ENCODE assay signal across 9 mouse cellular contexts in the genomic region with DNA sequence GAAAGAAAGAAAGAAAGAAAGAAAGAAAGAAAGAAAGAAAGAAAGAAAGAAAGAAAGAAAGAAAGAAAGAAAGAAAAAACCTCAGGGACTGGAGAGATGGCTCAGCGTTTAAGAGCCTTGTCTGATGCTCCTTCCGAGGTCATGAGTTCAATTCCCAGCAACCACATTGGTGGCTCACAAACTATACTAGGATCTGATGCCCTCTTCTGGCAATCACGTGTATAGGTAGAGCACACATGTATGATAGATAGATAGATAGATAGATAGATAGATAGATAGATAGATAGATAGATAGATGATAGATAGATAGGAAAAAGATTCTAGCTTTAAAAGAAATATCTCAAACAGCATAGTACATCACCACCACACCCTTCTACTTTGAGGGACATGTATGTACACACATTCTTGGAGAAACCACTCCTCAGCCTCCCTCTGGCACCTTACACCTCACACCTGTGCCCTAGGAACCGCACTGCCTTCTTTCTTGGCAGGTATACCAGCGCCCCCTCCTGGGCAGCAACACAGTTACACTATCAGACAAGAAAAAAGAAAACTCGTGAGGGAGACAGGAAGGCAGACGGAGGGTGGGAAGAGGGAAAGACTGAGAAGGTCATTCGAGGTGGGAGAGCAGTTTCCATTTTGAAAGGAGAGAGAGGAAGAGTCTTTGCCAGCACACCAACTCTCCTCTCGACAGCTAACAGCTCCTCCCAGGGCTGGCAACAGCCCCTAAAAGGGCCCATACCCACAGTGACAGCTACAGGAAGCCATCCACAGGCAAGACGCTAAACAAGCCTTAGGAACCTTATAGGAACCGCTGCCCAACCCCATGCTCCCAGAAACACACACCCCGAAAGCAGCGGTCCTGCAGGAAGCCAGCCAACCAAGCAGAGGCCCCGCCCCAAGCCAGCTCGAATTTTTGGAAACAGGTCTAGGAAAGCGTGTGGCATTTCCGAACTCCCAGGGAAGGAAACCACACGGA.
DNase-seq lines count a peak whose midpoint lies in the region; ATAC-seq and TF ChIP-seq lines count a peak whose summit lies in the region.
"Had no signal": no experiment of that assay in that cellular context is flagged by ENCODE, and none has a peak within 500 bp of the region (broad histone marks: within the 10 kb centered on the region; RNA-seq: fewer than 3 reads in every experiment).

No protein-coding gene starts in this region.

- dilution Hi-C loops in CH12.LX (cut with MboI; ENCODE audit: extremely low pct_ligation_motif_present, extremely low pct_unique_long_range_greater_than_20kb, low sequenced_read_pairs) = no loop called here

- in situ Hi-C loops in CH12.LX (cut with MboI; ENCODE audit: low pct_ligation_motif_present, low pct_unique_long_range_greater_than_20kb, low sequenced_read_pairs) = loop anchor here (10.0 kb wide), 1 partner anchor 132 kb away; no protein-coding TSS in a partner anchor

- H3K36me3 ChIP-seq in CH12.LX (replicated peaks in 1 of 2; ENCODE audit: control insufficient read depth in 1 of 2, insufficient read depth in 1 of 2, low read length in 1 of 2) = no peaks in the 10 kb centered on the region
- H3K36me3 ChIP-seq in kidney, adult 2 months (ENCODE audit: control insufficient read depth, insufficient read depth, low read length) = no peaks in the 10 kb centered on the region
- H3K36me3 ChIP-seq in liver, postnatal 0 days (replicated peaks; ENCODE audit: insufficient read depth, low read length) = no peaks in the 10 kb centered on the region
- H3K36me3 ChIP-seq in small intestine, adult 2 months (ENCODE audit: control insufficient read depth, insufficient read depth, low read length) = no peaks in the 10 kb centered on the region

- no peak overlapping the region; the same call in 1 of the 2 replicates for H3K27ac ChIP-seq in CH12.LX (ENCODE audit: insufficient read depth, low read depth)
- 0 out of 2 replicates have a peak overlapping the region, but pooled peaks have one; percentile 26 for H3K27ac ChIP-seq in kidney, adult 2 months (ENCODE audit: insufficient read depth, low read depth, low read length)
- no peak overlapping the region for H3K27ac ChIP-seq in liver, postnatal 0 days (ENCODE audit: low read depth)
- no peak overlapping the region for H3K27ac ChIP-seq in small intestine, adult 2 months (ENCODE audit: insufficient read depth, low read depth, low read length)
- H3K27ac ChIP-seq: macrophage had no signal

- no peak overlapping the region; the same call in 1 of the 2 replicates for H3K9ac ChIP-seq in CH12.LX (ENCODE audit: insufficient read depth, low read depth)
- H3K9ac ChIP-seq in liver, postnatal 0 days (replicated peaks) = no peak overlapping the region

- no peak overlapping the region for H3K4me2 ChIP-seq in CH12.LX (ENCODE audit: insufficient read depth, low read depth, poor library complexity, severe bottlenecking)
- H3K4me2 ChIP-seq in liver, postnatal 0 days (ENCODE audit: low read depth, low read length) = peak overlapping the region; percentile 35; the same call in 1 of the 2 replicates

- peak; percentile 27 to 44 for DNase-seq in adrenal gland, adult 18-20 months (ENCODE audit: low spot score in 2 of 2)
- DNase-seq in adrenal gland, adult 8-10 months = no peak
- DNase-seq in CH12.LX (ENCODE audit: extremely low read depth) = peak; percentile 75
- DNase-seq in embryo, embryonic 11 days = peak; percentile 54
- peak; percentile 49 to 65 for DNase-seq in heart, adult 18-20 months
- DNase-seq in kidney, adult 2 months = peak; percentile 57
- DNase-seq in liver, postnatal 0 days = peak; percentile 66

- H3K9me3 ChIP-seq in CH12.LX (replicated peaks; ENCODE audit: low read length) = no peaks in the 10 kb centered on the region
- H3K9me3 ChIP-seq in liver, postnatal 0 days (ENCODE audit: low read length) = no peaks in the 10 kb centered on the region

- H3K4me3 ChIP-seq in CH12.LX (replicated peaks in 1 of 3; ENCODE audit: low read depth in 2 of 3, low read length in 2 of 3, poor library complexity in 1 of 3) = no peak overlapping the region
- H3K4me3 ChIP-seq in kidney, adult 2 months (ENCODE audit: insufficient read depth, low read depth, low read length) = peak overlapping the region; percentile 24; the same call in 1 of the 2 replicates
- H3K4me3 ChIP-seq in liver, postnatal 0 days (ENCODE audit: low read depth, low read length) = no peak overlapping the region
- H3K4me3 ChIP-seq in small intestine, adult 2 months (ENCODE audit: low read depth, low read length) = peak overlapping the region; percentile 21

- peak; percentile 91 for TF ChIP-seq RAD21 in CH12.LX (IDR thresholded peaks at IDR 0.05; ENCODE audit: low read depth, low read length)

- no peaks in the 10 kb centered on the region for H3K27me3 ChIP-seq in CH12.LX (replicated peaks)
- H3K27me3 ChIP-seq in kidney, adult 2 months (replicated peaks; ENCODE audit: control insufficient read depth, insufficient read depth, low read length) = no peaks in the 10 kb centered on the region
- H3K27me3 ChIP-seq in liver, postnatal 0 days (ENCODE audit: insufficient read depth, low read length) = peaks cover 25% of the 10 kb centered on the region
- H3K27me3 ChIP-seq in small intestine, adult 2 months (ENCODE audit: control insufficient read depth, insufficient read depth, low read length) = no peaks in the 10 kb centered on the region

- TF ChIP-seq CTCF in CH12.LX (conservative IDR thresholded peaks at IDR 0.05 in 1 of 2, IDR thresholded peaks at IDR 0.05 in 1 of 2; ENCODE audit: low read depth in 2 of 2, low read length in 2 of 2) = peak; percentile 78 to 96
- peak; percentile 76 for TF ChIP-seq CTCF in kidney, adult 2 months (conservative IDR thresholded peaks at IDR 0.05; ENCODE audit: insufficient read depth, insufficient read length, low read depth, low read length)
- peak; percentile 79 for TF ChIP-seq CTCF in liver, postnatal 0 days (IDR thresholded peaks at IDR 0.05; ENCODE audit: low read depth)
- peak; percentile 84; the same call in 1 of the 2 replicates for TF ChIP-seq CTCF in small intestine, adult 2 months (IDR thresholded peaks at IDR 0.05; ENCODE audit: extremely low read depth, insufficient read length, insufficient replicate concordance, low read depth, low read length)

- TF ChIP-seq EP300 in CH12.LX (IDR thresholded peaks at IDR 0.05; ENCODE audit: low read length) = no peak
- TF ChIP-seq EP300 in liver, postnatal 0 days (IDR thresholded peaks at IDR 0.05; ENCODE audit: low read depth) = no peak

- 11% methylated on average over 18 of the region's 18 CpGs for WGBS in kidney, adult 2 months
- WGBS in liver, postnatal 0 days (ENCODE audit: insufficient replicate concordance) = 20% methylated on average over 18 of the region's 18 CpGs
- WGBS in small intestine, adult 2 months = 11% methylated on average over 18 of the region's 18 CpGs

- ATAC-seq in liver, postnatal 0 days = no peak

- peaks cover 19 to 64% of the 10 kb centered on the region in 2 experiments for H3K4me1 ChIP-seq in CH12.LX (ENCODE audit: control insufficient read depth in 1 of 2, insufficient read depth in 2 of 2)
- peaks cover 5% of the 10 kb centered on the region; the same call in 1 of the 2 replicates for H3K4me1 ChIP-seq in kidney, adult 2 months (ENCODE audit: control insufficient read depth, insufficient read depth, low read length)
- H3K4me1 ChIP-seq in liver, postnatal 0 days (ENCODE audit: insufficient read depth) = peaks cover 32% of the 10 kb centered on the region
- H3K4me1 ChIP-seq in small intestine, adult 2 months (ENCODE audit: control insufficient read depth, insufficient read depth, insufficient read length, low read length) = peaks cover 17% of the 10 kb centered on the region

- H3K79me2 ChIP-seq in CH12.LX (replicated peaks; ENCODE audit: control insufficient read depth, extremely low read depth, insufficient read depth, poor library complexity, severe bottlenecking) = peaks cover 9% of the 10 kb centered on the region

- no peak for TF ChIP-seq POLR2A in CH12.LX (IDR thresholded peaks at IDR 0.05; ENCODE audit: low read depth, low read length)
- TF ChIP-seq POLR2A in kidney, adult 2 months (IDR thresholded peaks at IDR 0.05; ENCODE audit: low read depth, low read length) = no peak
- 0 out of 2 replicates have a peak, but pooled peaks have one; percentile 37 for TF ChIP-seq POLR2A in small intestine, adult 2 months (IDR thresholded peaks at IDR 0.05; ENCODE audit: low read depth, low read length)

TF ChIP-seq in CH12.LX, 34 proteins besides CTCF, POLR2A, EP300 and RAD21:
- no peak for TF ChIP-seq PAX5 (IDR thresholded peaks at IDR 0.05; ENCODE audit: low read length)
- TF ChIP-seq SMC3 (IDR thresholded peaks at IDR 0.05; ENCODE audit: low read depth, low read length) = peak; percentile 95
- no peak for TF ChIP-seq CHD2 (IDR thresholded peaks at IDR 0.05; ENCODE audit: low read length)
- TF ChIP-seq ELF1 (IDR thresholded peaks at IDR 0.05; ENCODE audit: low read depth, low read length) = no peak; the same call in 1 of the 2 replicates
- no peak for TF ChIP-seq USF1 (IDR thresholded peaks at IDR 0.05; ENCODE audit: low read depth, low read length)
- 0 out of 2 replicates have a peak, but pooled peaks have one; percentile 21 for TF ChIP-seq MEF2A (IDR thresholded peaks at IDR 0.05; ENCODE audit: borderline replicate concordance, low read depth, low read length)
- peak; percentile 31; the same call in 1 of the 2 replicates for TF ChIP-seq JUND (conservative IDR thresholded peaks at IDR 0.05; ENCODE audit: low read depth, low read length)
- peak; percentile 87 for TF ChIP-seq MAX (IDR thresholded peaks at IDR 0.05; ENCODE audit: low read length)
- TF ChIP-seq ZC3H11A (IDR thresholded peaks at IDR 0.05; ENCODE audit: low read depth, low read length) = peak; percentile 48
- peak; percentile 62 for TF ChIP-seq BHLHE40 (IDR thresholded peaks at IDR 0.05; ENCODE audit: low read depth, low read length)
- 0 out of 2 replicates have a peak, but pooled peaks have one; percentile 2 for TF ChIP-seq NRF1 (IDR thresholded peaks at IDR 0.05; ENCODE audit: low read depth, low read length)
- peak; percentile 57 for TF ChIP-seq MYC (IDR thresholded peaks at IDR 0.05; ENCODE audit: low read depth, low read length)
- TF ChIP-seq NELFE (IDR thresholded peaks at IDR 0.05; ENCODE audit: low read depth, low read length) = peak; percentile 56; the same call in 1 of the 2 replicates
- peak; percentile 34; the same call in 1 of the 2 replicates for TF ChIP-seq SIN3A (IDR thresholded peaks at IDR 0.05; ENCODE audit: low read length)
- 0 out of 2 replicates have a peak, but pooled peaks have one; percentile 21 for TF ChIP-seq UBTF (IDR thresholded peaks at IDR 0.05; ENCODE audit: low read depth, low read length)
- TF ChIP-seq MXI1 (IDR thresholded peaks at IDR 0.05; ENCODE audit: low read depth, low read length) = 0 out of 2 replicates have a peak, but pooled peaks have one; percentile 25
- TF ChIP-seq JUN (IDR thresholded peaks at IDR 0.05; ENCODE audit: insufficient read depth, low read depth, low read length) = no peak
- TF ChIP-seq MAZ (IDR thresholded peaks at IDR 0.05; ENCODE audit: low read depth, low read length) = no peak
- peak; percentile 78 for TF ChIP-seq TCF12 (IDR thresholded peaks at IDR 0.05; ENCODE audit: low read depth, low read length)

Comparison
In these comparisons a context has a peak if more than half of its experiments do, and no peak if none do; other contexts are left out.
1. H3K4me3 ChIP-seq: peak in kidney, adult 2 months (single experiment) and small intestine, adult 2 months (single experiment); none in CH12.LX (0 of 3) and liver, postnatal 0 days (single experiment).
2. Peak in every context shown above with its lines, with median percentiles within 50 percentile points of each other: CTCF ChIP-seq.